In the genomic region with DNA sequence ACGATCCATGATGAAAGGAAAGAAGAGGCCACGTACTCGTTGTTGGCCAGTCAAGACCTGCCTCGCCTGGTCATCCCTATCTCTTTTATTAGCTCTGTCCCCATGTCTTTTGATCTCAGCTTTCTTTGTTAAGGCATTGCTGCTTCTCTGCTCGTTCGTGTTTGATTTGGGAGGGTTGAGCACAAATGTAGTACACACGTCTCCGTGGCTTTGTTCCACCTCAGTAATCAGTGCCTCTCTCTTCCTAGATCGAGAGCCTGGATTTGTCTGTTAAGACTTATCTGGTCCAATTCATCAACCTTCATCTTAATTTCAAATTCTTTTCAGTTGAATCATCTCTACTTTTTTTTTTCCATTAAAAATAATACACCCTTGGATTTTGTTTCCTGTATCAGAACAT, we compare ENCODE assay signal across 15 mouse cellular contexts.
"Had no signal": no experiment of that assay in that cellular context is flagged by ENCODE, and none has a peak within 500 bp of the region (broad histone marks: within the 10 kb centered on the region; RNA-seq: fewer than 3 reads in every experiment).

No protein-coding gene starts in this region.

- H3K4me3 ChIP-seq: limb, embryonic 12.5 days; limb, embryonic 15.5 days; neural tube, embryonic 12.5 days; neural tube, embryonic 15.5 days had no signal

- H3K9me3 ChIP-seq: limb, embryonic 12.5 days; limb, embryonic 15.5 days; neural tube, embryonic 12.5 days; neural tube, embryonic 15.5 days had no signal

- DNase-seq: kidney, adult 18-20 months; kidney, adult 9 months; left cerebral cortex, postnatal 4 days; liver, postnatal 0 days; lung, embryonic 14.5 days; thymus, postnatal 25 days had no signal

- H3K36me3 ChIP-seq: limb, embryonic 12.5 days; limb, embryonic 15.5 days; neural tube, embryonic 12.5 days; neural tube, embryonic 15.5 days had no signal

- H3K27me3 ChIP-seq: limb, embryonic 12.5 days; limb, embryonic 15.5 days; neural tube, embryonic 12.5 days; neural tube, embryonic 15.5 days had no signal

- H3K27ac ChIP-seq: limb, embryonic 12.5 days; limb, embryonic 15.5 days; liver, embryonic 14.5 days; macrophage; neural tube, embryonic 12.5 days; neural tube, embryonic 15.5 days had no signal

- ATAC-seq: intestine, embryonic 16.5 days; liver, postnatal 0 days; lung, postnatal 0 days had no signal

- H3K4me1 ChIP-seq: limb, embryonic 12.5 days; limb, embryonic 15.5 days had no signal

- H3K9ac ChIP-seq: limb, embryonic 12.5 days; limb, embryonic 15.5 days; liver, embryonic 14.5 days; liver, postnatal 0 days; lung, embryonic 14.5 days; neural tube, embryonic 12.5 days; neural tube, embryonic 15.5 days had no signal

- H3K4me2 ChIP-seq: limb, embryonic 12.5 days; limb, embryonic 15.5 days; liver, embryonic 11.5 days; lung, embryonic 14.5 days; neural tube, embryonic 12.5 days; neural tube, embryonic 15.5 days had no signal
